Mouse (Mus musculus) neural tube, embryonic 12.5 days (tissue): ENCODE data around the gene Cpm. TPM values are rescaled to one million over a fixed set of nuclear protein-coding genes. Genes with fewer than 3 reads are reported as not detected.
"Not testable (repeated sequence)": the region's sequence is repeated elsewhere in the genome, so short reads cannot be mapped to it uniquely, and the experiment has no call there.

Experiments used
- ATAC-seq: fragments of 200-750 bp; cut with Nextera tagmentation; 2 replicates; pipeline ENCODE4 v1.8.0; 2017; ENCODE audit warnings: low read depth, mild to moderate bottlenecking, moderate TSS enrichment, moderate library complexity; ENCODE audit not compliant: low FRiP score
- H3K27ac ChIP-seq: fragments of 300-500 bp; sonication (generic); 2 replicates; pipeline ENCODE4 v1.5.1; 2016
- H3K27me3 ChIP-seq: fragments of 300-500 bp; sonication (generic); replicated peaks from 2 replicates; pipeline ENCODE4 v1.6.1; 2016; ENCODE audit warnings: mild to moderate bottlenecking
- H3K36me3 ChIP-seq: fragments of 300-500 bp; sonication (generic); 2 replicates; pipeline ENCODE4 v1.6.1; 2016; ENCODE audit warnings: mild to moderate bottlenecking
- H3K4me1 ChIP-seq: fragments of 300-500 bp; sonication (generic); 2 replicates; pipeline ENCODE4 v1.6.1; 2016
- H3K4me2 ChIP-seq: fragments of 300-500 bp; sonication (generic); replicated peaks from 2 replicates; pipeline ENCODE4 v1.6.1; 2016; ENCODE audit warnings: mild to moderate bottlenecking
- H3K4me3 ChIP-seq: fragments of 300-500 bp; sonication (generic); 2 replicates; pipeline ENCODE4 v1.5.1; 2016
- H3K9ac ChIP-seq: fragments of 300-500 bp; sonication (generic); 2 replicates; pipeline ENCODE4 v1.6.1; 2016; ENCODE audit warnings: mild to moderate bottlenecking
- H3K9me3 ChIP-seq: fragments of 300-500 bp; sonication (generic); 2 replicates; pipeline ENCODE4 v1.6.1; 2016; ENCODE audit warnings: mild to moderate bottlenecking
- WGBS: fragments of 180-500 bp; shearing (Covaris S2); methylation state at CpG from one replicate; pipeline ENCODE4 v1.1.7; 2016; 5-methylcytosine and 5-hydroxymethylcytosine counted together
- polyA plus RNA-seq: library from polyadenylated mRNA; unstranded; fragments of >200 nt; fragmentation: Nextera tagmentation; extraction: Ambion mirVana; gene quantifications from 2 replicates; pipeline ENCODE4 v1.2.1, GENCODE M21; 2016

Cpm gene
- polyA plus RNA-seq, 1 experiment from 2014 or later, result 10.0 TPM

DNA sequence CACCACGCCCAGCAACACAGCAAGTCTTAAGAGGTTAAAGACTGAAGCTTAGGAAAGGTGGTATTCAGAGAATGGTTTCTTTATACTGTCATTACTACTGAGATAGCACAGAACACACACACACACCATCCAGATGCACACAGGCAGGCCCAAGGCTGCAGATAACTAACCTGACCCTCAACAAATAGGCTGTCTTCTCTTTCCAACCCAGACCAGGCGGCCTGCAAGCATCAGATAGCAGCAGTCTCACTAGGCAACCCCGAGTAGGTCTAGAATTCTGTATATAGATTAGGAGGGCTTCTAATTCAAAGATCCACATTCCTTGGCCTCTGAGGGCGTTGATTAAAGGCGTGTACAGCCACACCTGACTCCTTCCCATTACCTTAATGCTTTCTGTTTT lies 102.9 kb downstream of the Cpm start:
- no peaks in the 10 kb centered on the region for H3K27me3 ChIP-seq
- no peak overlapping the region for H3K27ac ChIP-seq
- no peak overlapping the region for H3K4me2 ChIP-seq
- H3K4me1 ChIP-seq, result no peaks in the 10 kb centered on the region
- no peaks in the 10 kb centered on the region for H3K9me3 ChIP-seq
- no peak overlapping the region for H3K9ac ChIP-seq
- H3K4me3 ChIP-seq, result no peak overlapping the region
- no peak for ATAC-seq
- peaks cover 17% of the 10 kb centered on the region for H3K36me3 ChIP-seq
- 94% methylated on average over 5 of the region's 5 CpGs for WGBS

DNA sequence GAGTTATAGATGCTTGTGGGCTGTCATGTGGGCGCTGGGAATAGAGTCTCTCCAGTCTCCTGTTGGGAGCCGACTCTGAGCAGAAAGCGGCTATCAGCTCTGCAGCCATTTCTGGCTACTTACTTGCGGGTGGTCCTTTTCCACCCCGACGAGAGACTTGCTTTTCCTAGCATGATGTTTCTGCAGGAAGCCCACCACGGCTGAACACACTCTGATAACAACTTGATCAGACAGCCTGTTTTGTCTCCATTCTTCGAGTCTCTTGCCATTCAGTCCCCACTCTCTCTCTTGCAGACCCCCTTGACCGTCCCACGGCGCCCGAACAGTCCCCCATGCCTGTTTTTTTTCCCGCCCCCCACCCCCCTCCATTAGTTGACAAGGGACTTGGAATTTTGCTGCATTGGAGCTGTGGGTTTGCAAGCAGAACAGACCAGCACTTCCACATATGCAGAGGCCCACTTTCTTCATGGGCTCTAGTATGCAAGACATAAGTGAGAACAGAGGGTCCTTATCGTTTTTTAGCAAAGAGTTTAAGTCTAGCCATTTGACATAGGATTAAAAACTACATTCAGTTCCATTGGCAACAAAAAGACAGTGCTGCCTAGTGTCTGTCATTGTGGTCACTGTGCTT lies 103.8 kb downstream of the Cpm start:
- Histone ChIP-seq H3K27me3 (no peaks in the 10 kb centered on the region), H3K36me3 (peaks cover 25% of the 10 kb centered on the region), H3K4me1 (no peaks in the 10 kb centered on the region), H3K4me3 (no peak overlapping the region), H3K9me3 (no peaks in the 10 kb centered on the region), H3K4me2 (no peak overlapping the region), H3K27ac (no peak overlapping the region; the same call in 1 of the 2 replicates), H3K9ac (no peak overlapping the region)
- 87% methylated on average over 14 of the region's 14 CpGs for WGBS
- no peak for ATAC-seq

DNA sequence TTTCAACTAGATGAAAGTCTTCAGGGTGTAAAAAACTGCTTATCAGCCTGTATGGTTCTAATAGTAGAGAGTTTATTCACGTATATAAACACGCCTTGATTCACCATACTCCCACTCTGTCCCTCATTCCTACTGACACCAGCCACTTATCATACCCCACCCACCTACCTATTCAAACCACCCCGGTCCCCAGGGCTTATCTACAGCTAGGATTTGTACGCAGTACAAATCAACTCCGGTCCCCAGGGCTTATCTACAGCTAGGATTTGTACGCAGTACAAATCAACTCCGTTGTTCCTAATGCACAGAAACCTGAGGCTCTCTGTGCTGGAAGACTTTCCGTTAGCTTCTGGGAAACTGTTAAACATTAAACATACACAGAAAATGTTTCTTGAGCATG lies 104.3 kb downstream of the Cpm start:
- not testable (repeated sequence) for H3K4me2 ChIP-seq, H3K9me3 ChIP-seq, H3K27me3 ChIP-seq, H3K9ac ChIP-seq, ATAC-seq, H3K27ac ChIP-seq, H3K4me1 ChIP-seq, H3K4me3 ChIP-seq
- peaks cover 30% of the 10 kb centered on the region for H3K36me3 ChIP-seq
- WGBS, result 96% methylated on average over 8 of the region's 8 CpGs

DNA sequence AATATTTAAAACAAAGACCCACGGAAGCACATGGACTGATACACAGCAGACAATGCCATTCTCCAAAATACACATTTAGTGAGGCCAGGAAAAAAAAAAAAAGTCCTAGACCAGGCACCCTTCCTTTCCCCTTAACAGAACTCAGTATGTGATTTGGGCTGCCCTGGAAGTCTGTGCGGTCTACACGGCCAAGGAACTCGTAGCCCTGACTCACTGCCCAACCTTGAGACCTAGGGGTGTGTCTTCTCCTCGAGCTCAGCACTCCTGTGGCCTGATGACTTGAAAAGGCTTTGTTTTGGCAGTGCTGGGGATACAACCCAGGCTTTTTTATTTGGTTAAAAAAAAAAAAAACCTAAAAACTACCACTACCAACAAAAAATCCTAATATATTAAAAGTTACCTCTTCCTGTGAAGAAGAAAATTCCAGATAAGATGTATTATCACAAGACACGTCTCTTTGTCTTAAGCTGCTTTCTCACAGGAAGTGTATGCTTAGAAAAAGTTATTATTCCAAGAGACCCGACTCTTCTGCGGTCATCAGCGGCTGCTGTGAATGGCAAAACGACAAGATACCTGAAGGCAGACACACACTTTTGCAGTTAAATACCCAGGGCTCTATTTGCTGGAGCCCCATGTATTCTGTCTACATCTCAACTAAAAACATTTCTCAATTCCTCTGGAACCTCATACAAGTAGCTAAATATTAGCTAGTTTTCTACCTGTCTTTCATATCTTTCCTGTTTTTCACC lies 105.0 kb downstream of the Cpm start:
- not testable (repeated sequence) for H3K4me2 ChIP-seq, ATAC-seq, H3K27me3 ChIP-seq, H3K4me1 ChIP-seq, H3K4me3 ChIP-seq, H3K9me3 ChIP-seq, H3K27ac ChIP-seq, H3K9ac ChIP-seq
- peaks cover 37% of the 10 kb centered on the region for H3K36me3 ChIP-seq
- WGBS, result 86% methylated on average over 10 of the region's 10 CpGs

DNA sequence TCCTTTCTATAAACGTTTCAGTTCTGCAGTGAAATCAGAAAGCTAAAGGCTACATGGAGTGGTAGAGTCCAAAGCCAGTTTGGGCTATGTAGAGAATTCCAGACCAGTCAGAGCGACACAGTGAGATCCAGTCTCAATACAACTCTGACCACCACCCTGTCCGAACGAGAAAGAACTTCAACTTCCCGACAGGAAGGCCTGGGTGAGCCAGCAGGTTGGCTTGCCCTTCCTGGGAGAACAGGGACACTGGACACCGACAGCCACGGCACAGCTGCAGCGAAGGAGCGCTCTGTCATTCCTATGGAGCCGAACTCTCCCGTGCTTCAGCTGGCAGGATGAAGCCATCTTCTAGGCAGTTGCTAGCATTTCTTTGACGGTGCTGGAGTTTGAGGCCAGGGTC lies 106.1 kb downstream of the Cpm start:
- not testable (repeated sequence) for ATAC-seq, H3K9me3 ChIP-seq, H3K27ac ChIP-seq, H3K4me2 ChIP-seq, H3K4me1 ChIP-seq, H3K9ac ChIP-seq, H3K4me3 ChIP-seq, H3K27me3 ChIP-seq
- H3K36me3 ChIP-seq, result peaks cover 48% of the 10 kb centered on the region
- 94% methylated on average over 12 of the region's 12 CpGs for WGBS

DNA sequence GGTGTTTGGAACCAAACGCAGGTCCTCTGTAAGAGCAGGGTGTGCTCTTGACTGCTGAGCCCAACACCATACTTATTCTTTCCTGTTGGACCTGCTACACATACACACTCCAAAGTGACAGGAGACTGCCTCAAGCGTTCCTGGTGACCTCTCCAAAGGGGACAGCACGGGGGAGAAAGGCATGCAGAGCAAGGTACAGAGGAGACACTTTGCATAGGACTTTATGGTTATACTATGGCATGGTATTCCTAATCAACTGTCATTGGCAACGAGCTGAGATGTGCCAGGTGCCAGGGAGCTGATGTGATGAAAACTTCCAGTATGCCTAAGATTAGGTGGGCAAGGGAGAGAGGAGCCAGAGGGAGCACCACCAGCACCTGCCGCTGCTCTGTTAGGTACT lies 107.3 kb downstream of the Cpm start:
- no peak for ATAC-seq
- no peaks in the 10 kb centered on the region for H3K4me1 ChIP-seq
- H3K4me2 ChIP-seq, result no peak overlapping the region
- no peak overlapping the region for H3K27ac ChIP-seq
- H3K27me3 ChIP-seq, result no peaks in the 10 kb centered on the region
- peaks cover 51% of the 10 kb centered on the region for H3K36me3 ChIP-seq
- H3K9me3 ChIP-seq, result no peaks in the 10 kb centered on the region
- no peak overlapping the region for H3K9ac ChIP-seq
- no peak overlapping the region for H3K4me3 ChIP-seq
- whole genome bisulfite sequencing, result 92% methylated on average over 5 of the region's 5 CpGs

Other genes starting within 250 kb of the Cpm start
- gene Cpsf6, start 249.5 kb upstream of the Cpm start, polyA plus RNA-seq, result 216 and 225 TPM in 2 replicates
- 62.9 and 74.4 TPM in 2 replicates for gene Mdm2, start 81.3 kb downstream of the Cpm start, polyA plus RNA-seq
- 34.5 and 36.6 TPM in 2 replicates for gene Slc35e3, start 116.9 kb downstream of the Cpm start, polyA plus RNA-seq
- 63.2 and 67.1 TPM in 2 replicates for gene Nup107, start 163.2 kb downstream of the Cpm start, polyA plus RNA-seq
- gene Rap1b, start 216.5 kb downstream of the Cpm start, polyA plus RNA-seq, result 144 and 156 TPM in 2 replicates